Mouse (Mus musculus) brain, embryonic 14.5 days (tissue): ENCODE measurements around the gene Slc6a18.

Experiments
- CTCF ChIP-seq: fragments of 200-500 bp; IDR thresholded peaks from 2 replicates; pipeline ENCODE4 v1.5.1; 2012; ENCODE audit warnings: inconsistent platforms, mild to moderate bottlenecking, moderate library complexity, borderline replicate concordance; ENCODE audit not compliant: insufficient read depth, insufficient read length; ENCODE audit errors: extremely low read depth
- POLR2A ChIP-seq: fragments of 200-500 bp; IDR thresholded peaks from 2 replicates; pipeline ENCODE4 v1.6.1; 2012; ENCODE audit warnings: mild to moderate bottlenecking, inconsistent platforms, borderline replicate concordance; ENCODE audit not compliant: poor library complexity, insufficient read depth, insufficient read length, severe bottlenecking; ENCODE audit errors: extremely low read depth

GRCm38 (mm10) chr13:73723081-73723668, 45.4 kb upstream of the Slc6a18 start:
- peak; percentile 60; the same call in 1 of the 2 replicates for TF ChIP-seq CTCF
- no peak for TF ChIP-seq POLR2A
